Mouse (Mus musculus) embryo, embryonic 9.5 days (tissue): ENCODE data around the gene Scrn3.

Source experiments
- DNase-seq: peaks from one replicate; pipeline ENCODE4 v3.0.0-alpha.2; 2017; ENCODE audit errors: extremely low spot score

The Scrn3 gene

GRCm38 (mm10) chr2:73312152-73313116 lies at the start of gene Scrn3, which contains the start of gene Cir1:
TSS of gene Scrn3 (plus strand) at chr2:73312601.
TSS of gene Cir1 (minus strand) at chr2:73312701.
- DNase-seq, result peak; percentile 93

DNA sequence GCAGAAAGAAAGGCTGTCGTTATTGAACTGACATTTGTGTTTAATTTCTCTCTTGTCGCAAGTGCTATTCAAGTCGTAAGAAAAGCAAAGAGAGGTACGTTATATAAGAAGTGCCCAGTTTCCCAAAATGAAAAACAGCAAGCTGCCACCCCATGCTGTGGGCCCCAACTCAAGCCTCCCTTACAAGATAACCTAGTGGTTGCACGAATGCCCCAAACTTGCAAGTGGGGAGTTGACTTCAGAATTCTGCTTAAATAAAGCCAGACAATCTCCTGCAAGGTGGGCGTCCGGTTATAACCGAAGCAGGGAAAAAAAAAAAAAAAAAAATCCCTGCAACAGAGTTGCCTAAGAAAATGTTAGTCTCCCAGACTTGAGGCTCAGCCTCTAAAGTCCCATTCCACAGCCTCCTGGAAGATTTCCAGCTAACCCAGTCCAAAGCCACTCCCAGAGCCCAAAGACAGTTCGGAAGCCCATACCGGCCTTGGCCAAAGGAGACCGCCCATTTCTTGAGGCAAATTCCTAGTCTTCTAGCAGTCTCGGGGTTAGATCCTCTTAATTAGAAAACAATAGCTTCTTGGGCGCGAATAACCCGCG lies 49.1 kb upstream of the Scrn3 start:
- DNase-seq, result peak; percentile 4

DNA sequence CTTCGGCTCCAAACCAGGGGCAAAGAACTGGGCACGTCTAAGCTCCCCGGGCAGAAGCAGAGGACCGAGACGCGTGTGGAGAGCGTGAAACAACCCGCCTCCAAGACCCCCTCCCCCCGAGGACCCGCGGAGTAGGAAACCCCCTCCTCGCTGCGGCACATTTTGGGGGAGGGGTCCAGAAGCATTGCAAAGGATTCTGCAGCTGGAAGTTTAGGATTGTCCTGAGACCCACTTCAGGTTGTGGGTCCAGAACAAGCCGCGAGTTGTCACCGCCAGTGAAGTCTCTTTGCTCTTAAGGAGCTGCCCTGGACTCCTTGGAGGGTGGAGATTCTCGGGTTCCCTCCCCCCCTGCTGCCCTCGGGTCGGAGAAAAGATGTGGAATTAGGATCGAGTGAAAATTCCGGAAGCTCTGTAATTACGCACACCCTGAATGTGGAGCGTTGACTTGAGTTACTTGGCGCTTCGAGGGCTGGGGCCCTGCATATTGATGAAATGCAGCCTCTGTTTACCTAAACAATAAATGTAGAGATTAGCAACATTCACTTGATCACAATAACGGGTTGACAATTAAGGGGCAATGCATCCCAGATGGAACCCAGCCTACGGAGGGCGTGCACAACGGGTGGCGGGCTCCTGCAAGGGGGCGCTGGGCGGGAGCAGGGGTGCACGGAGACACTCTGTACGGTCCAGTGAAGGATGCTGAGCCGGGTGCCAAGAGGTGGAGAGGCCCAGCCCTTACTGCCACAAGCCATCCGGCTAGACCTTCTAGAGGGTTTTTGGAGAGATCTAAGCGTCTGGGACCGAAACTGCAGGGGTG lies 48.4 kb upstream of the Scrn3 start:
- peak; percentile 69 for DNase-seq

DNA sequence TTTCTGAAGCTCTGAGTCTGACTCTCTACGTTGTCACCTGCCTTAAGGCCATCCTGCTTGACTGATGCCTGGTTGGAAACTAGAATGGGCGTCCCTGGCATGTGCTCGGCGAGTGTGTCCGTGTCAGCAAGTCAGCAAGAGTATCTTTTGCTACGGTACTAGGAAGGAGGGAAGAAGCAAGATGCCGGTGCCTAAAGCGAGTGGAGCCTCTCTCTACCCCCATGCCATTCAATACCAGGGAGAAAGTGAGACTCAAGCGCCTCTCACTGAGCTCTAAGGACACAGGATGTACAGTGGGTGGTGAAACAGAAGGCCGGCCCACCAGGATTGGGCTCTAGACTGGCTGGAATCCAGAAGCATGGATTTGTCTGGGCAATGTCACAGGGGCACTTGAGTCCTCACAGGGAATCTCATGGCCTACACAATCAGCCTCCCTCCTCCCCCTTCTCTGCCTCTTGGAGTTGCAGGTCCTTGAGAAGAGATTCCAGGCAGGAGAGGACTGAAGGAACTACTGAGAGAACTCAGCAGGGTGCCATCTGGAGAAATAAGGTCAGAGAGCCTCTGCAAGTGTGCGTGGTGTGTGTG lies 47.7 kb upstream of the Scrn3 start:
- DNase-seq, result no peak

GRCm38 (mm10) chr2:73266011-73266410 lies 46.4 kb upstream of the Scrn3 start:
- peak; percentile 33 for DNase-seq

DNA sequence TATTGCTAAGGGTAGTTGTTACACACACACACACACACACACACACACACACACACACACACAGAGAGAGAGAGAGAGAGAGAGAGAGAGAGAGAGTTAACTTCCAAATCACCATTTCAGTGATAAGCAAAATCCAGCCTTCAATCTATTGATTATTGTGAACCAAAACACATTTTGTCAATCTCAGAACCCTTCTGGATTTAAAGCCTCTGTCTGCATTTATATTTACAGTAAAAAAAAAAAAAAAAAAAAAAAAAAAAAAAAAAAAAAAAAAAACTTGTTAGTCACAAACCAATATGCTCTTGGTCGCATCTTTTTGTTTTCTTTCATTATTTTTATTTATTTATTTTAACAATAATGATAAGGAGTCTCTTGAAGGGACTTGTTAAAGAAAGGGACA lies 45.8 kb upstream of the Scrn3 start:
- no peak for DNase-seq

DNA sequence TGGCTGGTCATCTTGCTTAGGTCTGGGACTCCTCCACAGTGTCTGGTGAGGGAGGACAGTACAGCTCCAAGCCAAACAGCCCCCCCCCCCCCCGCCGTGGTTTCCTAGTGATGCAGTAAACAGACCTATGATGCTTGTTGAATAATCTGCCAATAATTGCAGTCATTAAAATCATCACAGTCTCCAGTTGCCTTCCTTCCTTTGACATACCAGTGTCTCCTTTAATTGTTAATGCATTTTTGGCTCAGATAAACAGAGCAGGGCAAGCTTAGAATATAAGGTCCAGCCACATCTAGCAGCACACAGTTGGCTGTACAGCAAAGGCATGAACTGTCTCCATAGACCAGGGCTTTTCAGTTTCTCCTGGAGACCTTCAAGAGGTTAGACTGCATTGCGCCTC lies 45.2 kb upstream of the Scrn3 start:
- peak; percentile 15 for DNase-seq

GRCm38 (mm10) chr2:73267818-73268217 lies 44.6 kb upstream of the Scrn3 start:
- DNase-seq, result peak; percentile 10

DNA sequence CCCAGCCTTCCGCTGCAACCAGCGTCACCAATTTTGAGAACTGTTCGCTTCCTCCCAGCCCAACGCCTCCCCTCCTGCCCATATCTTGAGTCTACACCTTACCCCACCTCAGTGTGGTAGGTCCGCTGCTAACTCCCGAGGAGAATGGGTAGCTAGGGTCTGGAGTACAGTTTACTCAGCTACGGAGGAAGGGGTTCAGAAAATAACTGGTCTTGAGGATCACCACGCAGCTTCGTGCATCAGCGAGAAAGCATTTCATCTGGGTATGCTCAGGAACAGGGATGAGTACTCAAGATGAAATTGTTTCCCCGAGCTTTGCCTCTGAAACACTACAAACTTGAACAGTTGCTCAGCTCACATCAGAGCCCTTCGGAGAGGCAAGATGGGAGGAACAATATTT lies 44.1 kb upstream of the Scrn3 start:
- DNase-seq, result peak; percentile 35

- peak; percentile 9 for DNase-seq
Measured at GRCm38 (mm10) chr2:73268836-73269395, 43.5 kb upstream of the Scrn3 start.

GRCm38 (mm10) chr2:73269666-73270065 lies 42.7 kb upstream of the Scrn3 start:
- DNase-seq, result peak; percentile 50

DNA sequence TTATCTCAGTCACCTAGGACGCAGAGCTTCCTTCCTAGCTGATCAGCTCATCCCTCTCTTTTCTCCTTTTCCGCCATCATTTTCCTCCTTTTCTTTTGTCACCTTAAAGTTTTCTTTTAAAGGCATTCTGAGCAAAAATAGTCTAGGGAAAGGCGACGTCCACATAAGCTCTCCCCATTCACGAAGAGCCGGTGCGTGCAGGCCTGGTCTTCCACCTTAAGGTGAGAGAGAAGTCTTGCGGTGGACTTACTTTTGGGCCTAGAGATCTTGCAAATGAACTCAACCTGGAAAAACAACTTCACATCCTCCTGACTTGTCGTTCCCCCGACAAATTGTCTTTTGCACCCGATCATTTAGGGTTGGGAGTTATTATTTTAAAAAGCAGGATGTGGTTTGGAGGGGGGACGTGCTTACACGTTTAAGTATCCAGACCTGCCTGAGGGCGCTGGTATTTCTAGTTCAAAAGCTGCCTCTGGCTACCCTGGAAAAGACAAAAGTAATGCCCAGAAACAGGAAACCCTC lies 42.3 kb upstream of the Scrn3 start:
- DNase-seq, result peak; percentile 58

DNA sequence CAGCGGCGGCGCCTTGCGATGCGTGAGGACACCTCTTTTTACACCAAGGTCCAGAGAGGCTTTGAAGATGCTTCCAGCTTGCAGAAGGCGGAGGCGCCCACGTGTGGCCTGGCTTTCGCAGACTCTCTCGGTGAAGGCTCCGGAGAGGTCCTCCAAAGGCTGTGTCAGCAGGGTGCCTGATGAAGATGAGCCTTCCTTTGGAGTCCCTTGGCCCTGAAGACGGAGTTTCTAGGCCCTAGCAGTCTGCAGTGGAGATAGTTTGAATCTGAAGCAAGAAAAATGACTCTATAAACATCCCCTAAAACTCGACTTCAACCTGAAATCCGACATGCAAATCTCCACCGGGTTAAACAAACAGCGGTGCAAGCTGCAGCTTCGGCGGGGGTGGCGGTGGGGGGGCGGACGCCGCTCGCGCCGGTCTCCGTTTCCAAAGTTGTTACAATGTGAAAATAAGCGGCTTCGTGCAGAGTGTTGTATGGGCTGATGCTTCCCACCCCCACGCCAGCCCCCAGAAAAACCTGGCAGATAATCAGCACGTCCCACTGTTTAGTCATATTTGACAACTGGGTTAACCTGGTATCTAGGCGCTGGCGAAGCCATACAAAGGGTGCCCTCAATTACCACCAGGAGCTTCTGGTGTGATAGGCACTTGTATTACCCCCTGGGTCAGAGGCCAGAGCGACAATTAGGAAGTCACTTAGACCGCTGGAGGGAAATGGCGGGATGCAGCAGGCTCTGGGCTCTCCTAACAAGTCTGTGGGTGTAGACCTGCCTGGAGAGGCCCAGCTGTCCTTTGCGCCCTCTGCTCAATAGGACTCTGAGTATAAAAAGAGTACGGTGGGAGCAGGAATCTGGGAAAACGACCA lies 41.6 kb upstream of the Scrn3 start:
- DNase-seq, result peak; percentile 70

DNA sequence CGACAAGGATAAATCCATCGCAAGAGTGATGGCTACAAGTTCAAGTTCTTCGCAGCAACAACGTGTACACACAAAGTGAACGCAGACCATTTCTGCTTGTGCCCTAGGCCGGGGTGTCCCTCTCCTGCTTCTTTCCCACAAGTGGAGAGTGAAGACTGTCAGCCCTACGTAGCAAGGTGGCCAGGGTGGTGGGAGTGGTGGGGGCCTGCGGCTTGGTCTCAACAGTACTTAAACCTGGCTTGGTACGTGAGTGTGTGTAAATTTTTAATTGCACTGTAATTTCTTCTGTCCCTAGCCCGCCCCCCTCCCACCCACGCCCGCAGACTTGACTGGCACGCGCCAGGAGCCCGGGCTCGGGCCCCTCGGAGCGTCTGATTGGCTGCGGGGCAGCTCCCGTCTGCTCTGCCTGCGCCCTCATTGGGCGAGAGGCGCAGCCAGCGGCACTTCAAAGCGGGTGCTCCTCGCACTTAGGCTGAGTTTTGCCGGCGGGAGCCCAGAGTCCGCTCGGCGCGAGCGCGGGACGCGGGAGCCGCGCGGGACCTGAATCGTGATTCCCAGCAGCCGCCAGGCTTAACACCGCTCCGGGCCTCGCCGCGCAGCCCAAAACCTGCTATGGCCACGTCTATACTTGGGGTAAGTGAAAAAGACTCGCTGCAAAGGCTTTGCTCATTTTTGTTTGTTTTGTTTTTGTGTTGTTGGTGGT lies 40.8 kb upstream of the Scrn3 start, which contains the start of gene Sp9:
Gene Sp9 (plus strand): TSS at position 467 of the 703 bp plus-strand sequence.
- DNase-seq, result peak; percentile 82

GRCm38 (mm10) chr2:73272351-73273248 lies 39.8 kb upstream of the Scrn3 start:
- peak; percentile 58 for DNase-seq

DNA sequence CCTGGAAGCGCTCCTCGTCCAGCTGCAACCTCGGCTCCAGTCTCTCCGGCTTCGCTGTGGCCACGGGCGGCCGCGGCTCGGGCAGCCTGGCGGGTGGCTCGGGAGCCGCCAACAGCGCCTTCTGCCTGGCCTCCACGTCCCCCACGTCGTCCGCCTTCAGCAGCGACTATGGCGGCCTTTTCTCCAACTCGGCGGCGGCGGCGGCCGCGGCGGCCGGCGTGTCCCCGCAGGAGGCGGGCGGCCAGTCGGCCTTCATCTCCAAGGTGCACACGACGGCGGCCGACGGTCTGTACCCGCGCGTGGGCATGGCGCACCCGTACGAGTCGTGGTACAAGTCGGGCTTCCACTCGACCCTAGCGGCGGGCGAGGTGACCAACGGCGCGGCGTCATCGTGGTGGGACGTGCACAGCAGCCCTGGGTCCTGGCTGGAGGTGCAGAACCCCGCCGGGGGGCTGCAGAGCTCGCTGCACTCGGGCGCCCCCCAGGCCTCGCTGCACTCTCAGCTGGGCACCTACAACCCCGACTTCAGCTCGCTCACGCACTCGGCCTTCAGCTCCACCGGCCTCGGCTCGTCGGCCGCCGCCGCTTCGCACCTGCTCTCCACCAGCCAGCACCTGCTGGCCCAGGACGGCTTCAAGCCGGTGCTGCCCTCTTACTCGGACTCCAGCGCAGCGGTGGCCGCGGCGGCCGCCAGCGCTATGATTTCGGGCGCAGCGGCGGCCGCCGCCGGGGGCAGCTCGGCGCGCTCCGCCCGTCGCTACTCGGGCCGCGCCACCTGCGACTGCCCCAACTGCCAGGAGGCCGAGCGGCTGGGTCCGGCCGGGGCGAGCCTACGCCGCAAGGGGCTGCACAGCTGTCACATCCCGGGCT lies 38.9 kb upstream of the Scrn3 start:
- peak; percentile 66 for DNase-seq
